Mouse (Mus musculus) lung, adult 18-20 months (tissue): ENCODE measurements at regions not wholly inside any gene's neighbourhood (a gene's known extent, or its start where the extent isn't known, plus 50 kb on each side); places are given as distances from the start of the nearest gene placed in this dataset.
"Not testable (repeated sequence)": the region's sequence is repeated elsewhere in the genome, so short reads cannot be mapped to it uniquely, and the experiment has no call there.

Experiments
- DNase-seq, 2 experiments: peaks; one replicate each; pipeline ENCODE4 v3.0.0; 2022; ENCODE audit warnings: mixed read lengths in 2 of 2

GRCm38 (mm10) chr1:181262496-181262895, 50.7 kb upstream of the Wdr26 start:
- no peak for DNase-seq

DNA sequence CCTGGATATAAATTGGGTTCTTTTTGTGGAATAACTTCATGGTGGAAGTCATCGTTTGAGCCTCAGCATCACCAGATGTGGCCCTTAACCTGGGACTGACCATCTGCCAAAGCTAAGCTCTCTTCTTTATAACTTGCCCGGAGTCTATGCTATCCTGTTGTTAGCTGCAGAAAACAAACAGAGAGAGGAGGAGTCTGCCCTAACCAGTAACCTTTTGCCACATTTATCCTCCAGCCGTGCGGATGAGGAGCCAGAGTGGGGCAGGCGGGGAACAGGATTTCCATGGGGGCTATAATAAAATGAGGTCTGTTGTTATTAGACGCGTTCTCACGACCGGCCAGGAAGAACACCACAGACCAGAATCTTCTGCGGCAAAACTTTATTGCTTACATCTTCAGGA, 51.4 kb upstream of the Wdr26 start:
- no peak for DNase-seq

DNA sequence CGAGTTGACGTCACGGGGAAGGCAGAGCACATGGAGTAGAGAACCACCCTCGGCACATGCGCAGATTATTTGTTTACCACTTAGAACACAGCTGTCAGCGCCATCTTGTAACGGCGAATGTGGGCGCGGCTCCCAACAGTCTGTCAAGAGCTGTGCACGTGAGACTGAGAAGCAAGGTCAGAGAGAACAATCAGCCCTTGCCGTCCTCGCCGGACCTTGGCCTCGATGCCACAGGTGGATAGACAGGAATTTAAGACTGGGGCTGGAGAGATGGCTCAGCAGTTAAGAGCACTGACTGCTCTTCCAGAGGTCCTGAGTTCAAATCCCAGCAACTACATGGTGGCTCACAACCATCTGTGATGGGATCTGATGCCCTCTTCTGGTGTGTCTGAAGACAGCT, 58.7 kb upstream of the Wdr26 start:
- DNase-seq = not testable (repeated sequence)

GRCm38 (mm10) chr1:181271164-181271563, 59.4 kb upstream of the Wdr26 start:
- no peak for DNase-seq

- DNase-seq = no peak
Measured at GRCm38 (mm10) chr1:181271821-181272220, 60.0 kb upstream of the Wdr26 start.

DNA sequence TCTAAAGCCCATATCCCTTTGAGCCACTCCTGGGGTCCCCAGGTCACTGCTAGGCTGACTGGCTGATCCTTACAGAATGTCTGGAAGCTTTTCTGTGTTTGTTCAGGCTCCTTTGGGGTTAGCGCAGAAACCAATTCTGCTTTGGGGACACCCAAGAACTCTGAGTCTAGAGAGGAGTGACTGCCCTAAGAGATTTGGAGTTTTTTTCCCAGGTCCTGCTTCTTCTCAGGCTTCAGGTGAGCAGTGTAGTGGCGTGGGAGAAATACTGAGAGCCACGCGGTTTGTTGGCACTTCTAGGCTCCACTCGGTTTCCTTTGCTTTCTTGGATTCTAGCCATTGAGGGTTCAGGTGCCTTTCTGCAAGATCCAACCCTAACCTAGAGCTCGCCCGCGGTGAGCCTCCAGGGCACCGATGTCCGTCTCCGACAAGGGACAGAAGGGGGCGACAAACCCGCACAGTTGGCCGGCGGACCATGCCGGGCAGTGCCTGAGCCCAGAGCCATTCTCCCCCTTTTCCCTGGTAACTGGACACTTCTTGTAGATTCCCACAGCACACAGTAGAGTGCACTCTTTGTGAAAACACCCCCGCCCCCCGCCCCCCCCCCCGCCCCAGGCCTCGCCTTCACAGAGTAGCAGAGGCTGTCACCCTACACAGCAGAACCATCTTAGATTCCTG, 61.0 kb upstream of the Wdr26 start:
- peak; percentile 66 to 79 for DNase-seq

DNA sequence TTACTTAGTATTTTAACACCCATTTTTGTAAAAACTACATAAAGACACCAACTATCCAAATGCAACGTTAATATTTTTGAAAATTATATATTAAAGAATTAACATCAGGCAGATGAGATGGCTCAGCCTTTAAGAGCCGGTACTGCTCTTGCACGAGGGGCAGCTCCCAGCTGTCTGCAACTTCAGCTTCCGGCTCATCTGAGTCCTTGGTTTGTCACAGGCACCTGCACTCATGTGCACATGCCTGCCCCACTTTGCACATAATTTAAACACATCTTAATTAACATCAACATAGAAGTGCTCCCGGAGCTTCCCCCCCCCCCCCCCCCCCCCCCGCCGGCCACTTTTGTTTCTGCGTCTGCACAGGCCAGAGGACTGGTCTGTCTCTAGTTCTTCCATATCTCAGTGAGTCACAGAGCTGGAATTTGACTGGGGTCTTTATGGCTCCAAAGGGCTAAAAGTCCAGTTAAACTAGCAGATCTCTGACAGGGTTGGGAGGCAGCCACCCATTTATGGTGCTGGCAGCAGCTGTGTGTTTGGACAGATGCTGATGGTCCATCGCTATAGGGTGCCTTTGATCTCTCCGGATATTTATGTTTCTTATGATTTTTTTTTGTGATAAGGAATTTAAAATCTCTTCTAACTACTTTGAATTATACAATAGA, 61.9 kb upstream of the Wdr26 start:
- DNase-seq = no peak

GRCm38 (mm10) chr1:181280826-181281225, 69.0 kb upstream of the Wdr26 start:
- no peak for DNase-seq

DNA sequence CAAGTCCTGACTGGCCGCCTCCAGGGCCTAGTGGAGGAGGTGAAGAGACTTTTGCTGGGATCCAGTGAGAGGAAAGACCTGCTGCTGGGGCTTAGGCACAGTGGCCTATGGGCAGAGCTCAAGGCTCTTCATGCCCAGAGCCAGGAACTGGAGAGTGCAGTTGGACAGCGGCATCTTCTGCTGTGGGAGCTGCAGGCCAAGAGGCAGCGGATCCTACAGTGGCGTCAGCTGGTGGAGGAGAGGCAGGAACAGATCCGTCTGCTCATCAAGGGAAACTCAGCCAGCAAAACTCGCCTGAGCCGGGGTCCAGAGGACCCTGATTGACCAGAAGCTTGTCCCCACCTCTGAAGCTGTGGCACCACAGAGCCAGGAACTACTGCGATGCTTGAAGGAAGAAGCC, 69.4 kb upstream of the Cnih3 start:
- not testable (repeated sequence) for DNase-seq

GRCm38 (mm10) chr1:181283539-181283938, 68.9 kb upstream of the Cnih3 start:
- DNase-seq = not testable (repeated sequence)

- peak in 1 of 2 experiments; percentile 13 for DNase-seq
Measured at GRCm38 (mm10) chr1:181284301-181285197, 67.9 kb upstream of the Cnih3 start.

DNA sequence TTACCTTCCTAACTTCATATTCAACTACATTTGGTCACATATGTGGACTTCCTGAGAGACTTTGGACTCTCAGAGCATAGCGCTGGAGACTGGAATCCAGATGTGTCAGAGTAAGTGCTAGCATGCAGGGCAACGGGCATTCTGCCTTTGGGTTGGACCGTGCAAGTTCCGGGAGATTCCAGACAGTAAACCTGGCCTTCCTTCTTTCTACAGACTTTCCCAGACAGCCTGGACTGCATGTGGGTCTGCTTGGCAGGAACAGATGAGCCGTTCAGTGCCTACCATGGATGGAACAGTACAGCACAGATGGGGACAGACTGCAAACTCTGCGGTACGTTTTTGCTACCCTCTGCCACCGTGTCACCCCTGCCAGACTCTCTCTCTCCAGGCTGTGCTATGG, 66.8 kb upstream of the Cnih3 start:
- no peak for DNase-seq

DNA sequence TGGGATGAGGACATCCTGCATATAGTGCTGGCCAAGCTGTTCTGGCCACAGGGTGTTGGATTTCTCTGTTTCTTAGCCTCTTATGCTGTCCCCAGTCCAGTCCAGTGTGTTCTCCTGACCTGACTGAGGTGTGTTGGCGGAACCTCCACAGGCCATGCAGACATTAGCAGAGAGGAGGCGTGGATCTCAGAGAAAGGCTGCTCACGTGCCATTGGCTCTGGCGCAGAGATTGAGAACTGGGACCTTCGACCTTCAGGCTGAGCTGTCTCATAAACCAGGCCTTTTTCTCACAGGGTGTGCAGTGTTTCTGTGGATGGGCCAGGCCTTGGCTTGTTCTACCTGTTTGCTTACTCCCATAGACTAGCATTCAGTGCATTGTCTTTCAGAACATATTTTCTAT, 66.3 kb upstream of the Cnih3 start:
- no peak for DNase-seq

- DNase-seq = no peak
Measured at GRCm38 (mm10) chr1:181287166-181287565, 65.3 kb upstream of the Cnih3 start.

- no peak for DNase-seq
Measured at GRCm38 (mm10) chr1:181289385-181290035, 62.9 kb upstream of the Cnih3 start.

GRCm38 (mm10) chr1:181291202-181291601, 61.2 kb upstream of the Cnih3 start:
- no peak for DNase-seq

GRCm38 (mm10) chr1:181291966-181292365, 60.5 kb upstream of the Cnih3 start:
- no peak for DNase-seq

- no peak for DNase-seq
Measured at GRCm38 (mm10) chr1:181293079-181293865, 59.2 kb upstream of the Cnih3 start.

DNA sequence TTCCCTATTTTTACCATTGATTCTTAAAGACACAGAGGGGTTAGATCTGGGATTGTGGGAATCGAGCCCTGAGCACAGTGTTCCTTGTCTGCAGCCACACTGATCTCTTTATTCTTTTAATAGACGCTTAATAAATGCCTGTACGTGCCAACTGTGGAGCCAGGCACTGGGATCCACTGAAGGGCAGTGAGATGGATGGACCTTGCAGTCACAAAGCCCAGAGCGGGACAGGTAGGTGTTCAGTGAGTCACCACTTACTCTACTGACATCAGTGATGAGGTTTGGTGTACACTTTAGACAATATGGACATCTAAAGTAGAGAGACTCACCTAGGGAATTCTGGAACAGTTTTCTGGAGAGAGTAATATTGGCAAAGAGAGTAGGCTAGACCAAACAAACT, 56.8 kb upstream of the Cnih3 start:
- DNase-seq = no peak

DNA sequence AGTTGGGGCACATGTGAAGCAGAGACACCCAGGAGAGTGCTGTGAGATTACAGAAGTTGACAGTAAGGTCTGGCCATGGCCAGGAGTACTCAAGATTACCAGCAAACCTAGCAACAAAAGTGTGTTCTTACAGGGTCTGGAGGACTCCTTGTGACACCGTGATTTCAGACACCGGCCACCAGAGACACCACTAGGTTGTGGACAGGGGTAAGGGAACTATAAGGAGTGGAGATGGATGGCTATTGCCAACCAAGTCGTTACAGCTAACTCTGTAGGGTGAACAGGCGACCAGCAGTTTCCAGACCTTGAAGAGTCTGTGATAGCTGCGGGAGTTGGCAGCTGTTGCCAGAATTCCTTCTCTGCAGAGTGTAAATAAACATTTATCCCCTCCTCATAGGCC, 54.4 kb upstream of the Cnih3 start:
- DNase-seq = no peak

DNA sequence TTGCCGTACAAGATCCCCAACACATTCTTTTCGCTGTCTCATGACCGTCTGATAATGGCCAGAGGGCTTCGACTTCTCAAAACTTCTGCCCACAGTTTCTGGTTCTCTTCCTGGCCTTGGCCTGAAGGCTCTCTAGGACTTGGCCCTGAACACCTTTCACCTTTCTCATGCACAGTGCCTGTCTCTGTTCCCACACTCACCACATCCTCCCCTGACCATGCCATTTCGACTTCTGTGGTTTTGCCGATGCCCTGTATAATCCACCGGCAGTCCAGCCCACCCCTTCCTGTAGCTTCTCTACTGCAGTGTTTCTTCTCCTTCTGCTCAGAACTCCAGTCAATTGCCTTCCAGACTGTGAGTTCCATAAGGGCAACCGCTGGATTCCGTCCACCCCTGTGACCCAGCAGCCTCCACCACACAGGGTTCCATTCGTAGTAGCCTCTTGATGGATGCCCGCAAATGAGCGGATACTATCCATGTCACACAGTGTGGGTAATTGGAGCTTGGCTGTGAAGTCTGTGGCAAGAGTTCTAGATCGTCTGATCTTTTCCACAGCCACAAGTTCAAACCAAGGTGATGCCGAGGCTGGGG, 53.3 kb upstream of the Cnih3 start:
- DNase-seq = no peak

- no peak for DNase-seq
Measured at GRCm38 (mm10) chr1:181299826-181300225, 52.6 kb upstream of the Cnih3 start.
